In the genomic region with DNA sequence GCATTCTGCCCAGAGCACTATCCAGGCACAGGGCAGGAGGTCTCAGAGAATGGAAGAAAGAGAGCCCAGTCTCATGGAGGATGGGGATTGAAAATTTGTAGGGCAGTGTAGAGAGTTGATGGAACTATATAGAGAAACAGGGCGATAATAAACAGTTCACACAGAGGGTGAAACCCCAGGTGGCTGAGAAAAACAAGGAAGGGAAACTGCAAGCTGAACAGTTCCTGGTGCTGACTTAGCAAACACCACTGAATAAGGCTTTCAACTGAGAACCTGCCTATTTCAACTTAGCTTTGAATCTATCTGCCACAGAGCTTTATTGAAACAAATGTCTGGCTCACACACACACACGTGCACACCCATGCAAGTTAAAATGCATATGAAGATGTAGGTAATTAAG, we compare ENCODE assay signal across 27 mouse cellular contexts.
"Had no signal": no experiment of that assay in that cellular context is flagged by ENCODE, and none has a peak within 500 bp of the region (broad histone marks: within the 10 kb centered on the region; RNA-seq: fewer than 3 reads in every experiment).

No protein-coding gene starts in this region.

- H3K4me3 ChIP-seq: heart, adult 2 months; heart, embryonic 13.5 days; heart, embryonic 15.5 days; hindbrain, embryonic 13.5 days; hindbrain, embryonic 15.5 days; kidney, embryonic 15.5 days; limb, embryonic 13.5 days; limb, embryonic 15.5 days; liver, embryonic 12.5 days had no signal

- DNase-seq: gastrocnemius, postnatal 14 days; gastrocnemius, postnatal 36 days; heart, adult 11 months; heart, adult 2 months; heart, postnatal 14 days; heart, postnatal 36 days; kidney, adult 11 months; kidney, adult 2 months; kidney, adult 9 months; kidney, postnatal 14 days; kidney, postnatal 36 days; layer of hippocampus, adult 9-11 months; layer of hippocampus, postnatal 36 days; left cerebral cortex, postnatal 4 days had no signal

- ATAC-seq: hindbrain, postnatal 0 days; intestine, embryonic 16.5 days; liver, embryonic 12.5 days had no signal

- H3K4me2 ChIP-seq: heart, embryonic 11.5 days; heart, embryonic 13.5 days; heart, embryonic 15.5 days; hindbrain, embryonic 13.5 days; hindbrain, embryonic 15.5 days; kidney, embryonic 15.5 days; limb, embryonic 13.5 days; limb, embryonic 15.5 days; liver, embryonic 12.5 days had no signal

- H3K36me3 ChIP-seq: heart, embryonic 13.5 days; heart, embryonic 15.5 days; hindbrain, embryonic 13.5 days; hindbrain, embryonic 15.5 days; kidney, embryonic 15.5 days; limb, embryonic 13.5 days; limb, embryonic 15.5 days; liver, embryonic 12.5 days had no signal

- H3K27ac ChIP-seq: heart, adult 2 months; heart, embryonic 13.5 days; heart, embryonic 15.5 days; hindbrain, embryonic 13.5 days; hindbrain, embryonic 15.5 days; hindbrain, postnatal 0 days; kidney, embryonic 15.5 days; kidney, postnatal 0 days; limb, embryonic 13.5 days; limb, embryonic 15.5 days; liver, embryonic 12.5 days; liver, embryonic 14.5 days had no signal

- H3K27me3 ChIP-seq: heart, embryonic 13.5 days; heart, embryonic 15.5 days; hindbrain, embryonic 13.5 days; hindbrain, embryonic 15.5 days; kidney, embryonic 15.5 days; limb, embryonic 13.5 days; limb, embryonic 15.5 days; liver, embryonic 12.5 days had no signal

- H3K9me3 ChIP-seq: heart, embryonic 13.5 days; heart, embryonic 15.5 days; hindbrain, embryonic 13.5 days; hindbrain, embryonic 15.5 days; kidney, embryonic 15.5 days; limb, embryonic 13.5 days; limb, embryonic 15.5 days; liver, embryonic 12.5 days had no signal

- H3K9ac ChIP-seq: heart, embryonic 13.5 days; heart, embryonic 15.5 days; hindbrain, embryonic 13.5 days; hindbrain, embryonic 15.5 days; kidney, embryonic 15.5 days; limb, embryonic 13.5 days; limb, embryonic 15.5 days; liver, embryonic 12.5 days; liver, embryonic 14.5 days had no signal

- H3K4me1 ChIP-seq: heart, embryonic 13.5 days; heart, embryonic 15.5 days; hindbrain, embryonic 13.5 days; hindbrain, embryonic 15.5 days; kidney, embryonic 15.5 days; limb, embryonic 13.5 days; limb, embryonic 15.5 days; liver, embryonic 12.5 days had no signal
